In genomic region chr16:21742191-21742870, GRCm38 (mm10) we compare ENCODE assay signal across 23 mouse cellular contexts. TPM values are rescaled to one million over a fixed set of nuclear protein-coding genes. Genes with fewer than 3 reads are reported as not detected.
DNase-seq lines count a peak whose midpoint lies in the region; ATAC-seq and TF ChIP-seq lines count a peak whose summit lies in the region.
"Had no signal": no experiment of that assay in that cellular context is flagged by ENCODE, and none has a peak within 500 bp of the region (broad histone marks: within the 10 kb centered on the region; RNA-seq: fewer than 3 reads in every experiment).

No protein-coding gene starts in this region.

- H3K27ac ChIP-seq in heart, adult 2 months, result peak overlapping the region; percentile 81
- no peak overlapping the region for H3K27ac ChIP-seq in heart, embryonic 12.5 days (ENCODE audit: poor library complexity, severe bottlenecking)
- H3K27ac ChIP-seq in liver, postnatal 0 days (ENCODE audit: low read depth), result peak overlapping the region; percentile 34; the same call in 1 of the 2 replicates
- H3K27ac ChIP-seq: hindbrain, embryonic 14.5 days; midbrain, embryonic 15.5 days; neural tube, embryonic 13.5 days had no signal

- no peak overlapping the region for H3K9ac ChIP-seq in heart, adult 2 months (ENCODE audit: low read depth, low read length)
- H3K9ac ChIP-seq in heart, embryonic 12.5 days, result no peak overlapping the region
- no peak overlapping the region for H3K9ac ChIP-seq in liver, postnatal 0 days (replicated peaks)
- H3K9ac ChIP-seq: hindbrain, embryonic 14.5 days; midbrain, embryonic 15.5 days; neural tube, embryonic 13.5 days had no signal

- H3K27me3 ChIP-seq in heart, adult 2 months (ENCODE audit: control insufficient read depth, insufficient read depth, low read length), result no peaks in the 10 kb centered on the region
- H3K27me3 ChIP-seq in heart, embryonic 12.5 days (replicated peaks), result no peaks in the 10 kb centered on the region
- H3K27me3 ChIP-seq in liver, postnatal 0 days (ENCODE audit: insufficient read depth, low read length), result no peaks in the 10 kb centered on the region
- H3K27me3 ChIP-seq: midbrain, embryonic 15.5 days; neural tube, embryonic 13.5 days had no signal

- DNase-seq in heart, adult 2 months, result no peak
- no peak for DNase-seq in liver, postnatal 0 days
- no peak for DNase-seq in adrenal gland, adult 8-10 months
- DNase-seq in ovary, postnatal 14 days (ENCODE audit: low spot score), result no peak
- DNase-seq in left cerebral cortex, postnatal 4 days, result no peak
- DNase-seq: cerebellum, adult 18-20 months; cerebellum, postnatal 36 days; gastrocnemius, postnatal 10 days; heart, postnatal 4 days; kidney, adult 2 months; kidney, postnatal 10 days; lung, adult 18-20 months; lung, postnatal 10 days; thymus, adult 18-20 months; thymus, postnatal 36 days had no signal

- intact Hi-C loops in heart, adult 2 months (cut with DNase I), result loop anchor here (5.0 kb wide), 1 partner anchor 245 kb away; no protein-coding TSS in a partner anchor
- intact Hi-C loops in left cerebral cortex, postnatal 4 days (cut with DNase I), result no loop called here

- WGBS in heart, adult 2 months, result 72% methylated on average over 5 of the region's 5 CpGs
- WGBS in heart, embryonic 12.5 days, result 79% methylated on average over 5 of the region's 5 CpGs
- WGBS in liver, postnatal 0 days (ENCODE audit: insufficient replicate concordance), result 47% methylated on average over 5 of the region's 5 CpGs

- TF ChIP-seq CTCF in heart, adult 2 months (IDR thresholded peaks at IDR 0.05), result no peak
- no peak for TF ChIP-seq CTCF in liver, postnatal 0 days (IDR thresholded peaks at IDR 0.05; ENCODE audit: low read depth)

- no peaks in the 10 kb centered on the region for H3K79me2 ChIP-seq in heart, adult 2 months (replicated peaks; ENCODE audit: control insufficient read depth, insufficient read depth, low read length)

- TF ChIP-seq POLR2A in heart, adult 2 months (IDR thresholded peaks at IDR 0.05; ENCODE audit: insufficient read depth, low read depth, low read length), result no peak

- no peak overlapping the region for H3K4me3 ChIP-seq in heart, adult 2 months
- H3K4me3 ChIP-seq in heart, embryonic 12.5 days, result no peak overlapping the region
- no peak overlapping the region for H3K4me3 ChIP-seq in liver, postnatal 0 days (ENCODE audit: low read depth, low read length)
- H3K4me3 ChIP-seq: midbrain, embryonic 15.5 days; neural tube, embryonic 13.5 days had no signal

- H3K9me3 ChIP-seq in heart, embryonic 12.5 days (replicated peaks), result peaks cover 5% of the 10 kb centered on the region; the same call in 1 of the 2 replicates
- no peaks in the 10 kb centered on the region for H3K9me3 ChIP-seq in liver, postnatal 0 days (ENCODE audit: low read length)
- H3K9me3 ChIP-seq: midbrain, embryonic 15.5 days; neural tube, embryonic 13.5 days had no signal

- H3K36me3 ChIP-seq in heart, adult 2 months (ENCODE audit: control insufficient read depth, insufficient read depth, low read length), result no peaks in the 10 kb centered on the region
- no peaks in the 10 kb centered on the region for H3K36me3 ChIP-seq in heart, embryonic 12.5 days
- no peaks in the 10 kb centered on the region for H3K36me3 ChIP-seq in liver, postnatal 0 days (replicated peaks; ENCODE audit: insufficient read depth, low read length)
- H3K36me3 ChIP-seq: midbrain, embryonic 15.5 days; neural tube, embryonic 13.5 days had no signal

- H3K4me2 ChIP-seq in heart, embryonic 12.5 days, result no peak overlapping the region
- H3K4me2 ChIP-seq in liver, postnatal 0 days (ENCODE audit: low read depth, low read length), result no peak overlapping the region
- H3K4me2 ChIP-seq: hindbrain, embryonic 14.5 days; midbrain, embryonic 15.5 days; neural tube, embryonic 13.5 days had no signal

- H3K4me1 ChIP-seq in heart, adult 2 months (ENCODE audit: control insufficient read depth, insufficient read depth, low read length), result peaks cover 3% of the 10 kb centered on the region; the same call in 1 of the 2 replicates
- no peaks in the 10 kb centered on the region for H3K4me1 ChIP-seq in heart, embryonic 12.5 days (replicated peaks)
- H3K4me1 ChIP-seq in liver, postnatal 0 days (ENCODE audit: insufficient read depth), result no peaks in the 10 kb centered on the region
- H3K4me1 ChIP-seq: midbrain, embryonic 15.5 days; neural tube, embryonic 13.5 days had no signal

- no peak for TF ChIP-seq EP300 in heart, adult 2 months (IDR thresholded peaks at IDR 0.05; ENCODE audit: insufficient read depth, low read depth, low read length)
- peak; percentile 92 for TF ChIP-seq EP300 in liver, postnatal 0 days (IDR thresholded peaks at IDR 0.05; ENCODE audit: low read depth)

- ATAC-seq in heart, embryonic 12.5 days (ENCODE audit: insufficient number of reproducible peaks, low FRiP score), result no peak
- 0 out of 2 replicates have a peak, but pooled peaks have one; percentile 6 for ATAC-seq in erythroid progenitor cell, adult 5-6 weeks (replicated peaks; ENCODE audit: low FRiP score, poor library complexity, severe bottlenecking)
- peak; percentile 77 for ATAC-seq in liver, postnatal 0 days
- ATAC-seq: forebrain, embryonic 14.5 days; inflammation-experienced regulatory T-cells, adult 6 months; midbrain, embryonic 15.5 days; Patski had no signal

RNA-seq across cellular contexts. Expression of gene Ehhadh, which starts 45.3 kb away (rescaled TPM):
- 10 to 100 TPM; 13.6 to 16.9 TPM for total RNA-seq in heart, adult 2 months (2021)
- 6.6 and 10.7 TPM in 2 replicates for polyA plus RNA-seq in heart, adult 2 months (2012; rRNA removed)
- 3.0 and 3.4 TPM in 2 replicates for polyA plus RNA-seq in heart, embryonic 12.5 days (2016; fragmentation: Nextera tagmentation; extraction: Ambion mirVana)
- total RNA-seq in erythroid progenitor cell, adult 5-6 weeks (2015; ENCODE audit: low replicate concordance), result 0.72 and 2.9 TPM in 2 replicates
- total RNA-seq in erythroid progenitor cell, adult 5-6 weeks (2017; ENCODE audit: low replicate concordance), result 0.64 and 0.98 TPM in 2 replicates
- 176 and 215 TPM in 2 replicates for polyA plus RNA-seq in liver, postnatal 0 days (2015; fragmentation: Nextera tagmentation; extraction: Ambion mirVana)
- total RNA-seq in adrenal gland, adult 8-10 months (2022), result 10 to 100 TPM; 10.1 to 28.7 (median 22.6) TPM
- 1 to 10 TPM; 1.1 to 1.5 TPM for total RNA-seq in left cerebral cortex, postnatal 4 days (2021)

RNA-seq across cellular contexts. Expression of gene 2510009E07Rik, which starts 47.9 kb away (rescaled TPM):
- 10 to 100 TPM; 23.8 to 25.2 TPM for total RNA-seq in heart, adult 2 months (2021)
- 10.9 and 20.3 TPM in 2 replicates for polyA plus RNA-seq in heart, adult 2 months (2012; rRNA removed)
- polyA plus RNA-seq in heart, embryonic 12.5 days (2016; fragmentation: Nextera tagmentation; extraction: Ambion mirVana), result 26.7 and 26.8 TPM in 2 replicates
- total RNA-seq in erythroid progenitor cell, adult 5-6 weeks (2015; ENCODE audit: low replicate concordance), result 0.36 and 1.7 TPM in 2 replicates
- total RNA-seq in erythroid progenitor cell, adult 5-6 weeks (2017; ENCODE audit: low replicate concordance), result not detected in 2 replicates
- 3.5 and 3.7 TPM in 2 replicates for polyA plus RNA-seq in liver, postnatal 0 days (2015; fragmentation: Nextera tagmentation; extraction: Ambion mirVana)
- 10 to 100 TPM; 19.6 to 26.0 (median 22.7) TPM for total RNA-seq in adrenal gland, adult 8-10 months (2022)
- total RNA-seq in left cerebral cortex, postnatal 4 days (2021), result 10 to 100 TPM; 68.9 to 81.0 TPM

RNA-seq across cellular contexts. Expression of gene Map3k13, which starts 51.8 kb away (rescaled TPM):
- under 1 TPM; 0.96 to 0.97 TPM for total RNA-seq in heart, adult 2 months (2021)
- polyA plus RNA-seq in heart, adult 2 months (2012; rRNA removed), result 0.62 and 1.1 TPM in 2 replicates
- polyA plus RNA-seq in heart, embryonic 12.5 days (2016; fragmentation: Nextera tagmentation; extraction: Ambion mirVana), result 0.84 and 0.91 TPM in 2 replicates
- total RNA-seq in erythroid progenitor cell, adult 5-6 weeks (2015; ENCODE audit: low replicate concordance), result not detected in 2 replicates
- total RNA-seq in erythroid progenitor cell, adult 5-6 weeks (2017; ENCODE audit: low replicate concordance), result 0.39 and 0.53 TPM in 2 replicates
- 0.97 and 1.2 TPM in 2 replicates for polyA plus RNA-seq in liver, postnatal 0 days (2015; fragmentation: Nextera tagmentation; extraction: Ambion mirVana)
- total RNA-seq in adrenal gland, adult 8-10 months (2022), result 1 to 10 TPM; 1.2 to 1.9 (median 1.4) TPM
- 10 to 100 TPM; 12.0 to 13.9 TPM for total RNA-seq in left cerebral cortex, postnatal 4 days (2021)

Comparison
In these comparisons a context has a peak if more than half of its experiments do, and no peak if none do; other contexts are left out.
1. RNA of gene 2510009E07Rik, which starts 47.9 kb away (total RNA-seq): 68.9 to 81.0 TPM in left cerebral cortex, postnatal 4 days, 23.8 to 25.2 TPM in heart, adult 2 months and 19.6 to 26.0 TPM in adrenal gland, adult 8-10 months; 0.36 to 1.7 TPM in erythroid progenitor cell, adult 5-6 weeks; every median in the first group is over 4 times any median in the second.
2. RNA of gene Map3k13, which starts 51.8 kb away (total RNA-seq): 12.0 to 13.9 TPM in left cerebral cortex, postnatal 4 days; 1.2 to 1.9 TPM in adrenal gland, adult 8-10 months, 0.96 to 0.97 TPM in heart, adult 2 months and 0.39 to 0.53 TPM in erythroid progenitor cell, adult 5-6 weeks; every median in the first group is over 4 times any median in the second.